Comparison of ENCODE assay signal across 13 mouse cellular contexts in genomic region chr9:98350318-98351144, GRCm38 (mm10).
DNase-seq lines count a peak whose midpoint lies in the region; ATAC-seq and TF ChIP-seq lines count a peak whose summit lies in the region.
"Had no signal": no experiment of that assay in that cellular context is flagged by ENCODE, and none has a peak within 500 bp of the region (broad histone marks: within the 10 kb centered on the region; RNA-seq: fewer than 3 reads in every experiment).

No protein-coding gene starts in this region.

- H3K9me3 ChIP-seq in kidney, embryonic 14.5 days (ENCODE audit: control insufficient read depth, low read length): 0 out of 2 replicates have a peak, but pooled peaks cover 3% of the 10 kb centered on the region
- H3K9me3 ChIP-seq in forebrain, embryonic 13.5 days (replicated peaks): no peaks in the 10 kb centered on the region
- no peaks in the 10 kb centered on the region for H3K9me3 ChIP-seq in limb, embryonic 10.5 days (replicated peaks)
- H3K9me3 ChIP-seq in midbrain, postnatal 0 days (ENCODE audit: low read length): no peaks in the 10 kb centered on the region
- H3K9me3 ChIP-seq: heart, embryonic 13.5 days; neural tube, embryonic 12.5 days had no signal

- ATAC-seq in kidney, embryonic 14.5 days (ENCODE audit: low FRiP score, low TSS enrichment): peak; percentile 43; the same call in 1 of the 2 replicates
- peak; percentile 33; the same call in 1 of the 2 replicates for ATAC-seq in forebrain, embryonic 13.5 days
- 0 out of 2 replicates have a peak, but pooled peaks have one; percentile 47 for ATAC-seq in midbrain, postnatal 0 days (ENCODE audit: low FRiP score)

- no peak for DNase-seq in kidney, postnatal 25 days
- no peak for DNase-seq in limb, embryonic 10.5 days (ENCODE audit: low spot score)
- DNase-seq in midbrain, postnatal 0 days (ENCODE audit: low spot score): no peak
- no peak for DNase-seq in adrenal gland, postnatal 14 days
- no peak for DNase-seq in lung, postnatal 14 days
- DNase-seq in layer of hippocampus, adult 2 months (ENCODE audit: low spot score in 2 of 2): no peak
- DNase-seq: cerebellum, adult 9-11 months; kidney, adult 18-20 months; thymus, postnatal 14 days had no signal

- no peak for TF ChIP-seq CTCF in midbrain, postnatal 0 days (IDR thresholded peaks at IDR 0.05)
- TF ChIP-seq CTCF in layer of hippocampus, adult 2 months (conservative IDR thresholded peaks at IDR 0.05): no peak

- H3K4me2 ChIP-seq in kidney, embryonic 14.5 days (replicated peaks; ENCODE audit: low read depth, low read length): no peak overlapping the region
- H3K4me2 ChIP-seq in forebrain, embryonic 13.5 days: no peak overlapping the region
- no peak overlapping the region for H3K4me2 ChIP-seq in midbrain, postnatal 0 days (ENCODE audit: low read depth, low read length, poor library complexity, severe bottlenecking)
- H3K4me2 ChIP-seq: heart, embryonic 13.5 days; neural tube, embryonic 12.5 days had no signal

- no peak overlapping the region for H3K9ac ChIP-seq in kidney, embryonic 14.5 days (ENCODE audit: low read depth, low read length)
- H3K9ac ChIP-seq in forebrain, embryonic 13.5 days: no peak overlapping the region; the same call in 1 of the 2 replicates
- no peak overlapping the region for H3K9ac ChIP-seq in midbrain, postnatal 0 days (replicated peaks; ENCODE audit: low read length, poor library complexity, severe bottlenecking)
- H3K9ac ChIP-seq: heart, embryonic 13.5 days; neural tube, embryonic 12.5 days had no signal

- no peaks in the 10 kb centered on the region for H3K4me1 ChIP-seq in kidney, embryonic 14.5 days (ENCODE audit: control insufficient read depth, insufficient read depth, low read length)
- peaks cover 21% of the 10 kb centered on the region for H3K4me1 ChIP-seq in forebrain, embryonic 13.5 days
- peaks cover 20% of the 10 kb centered on the region for H3K4me1 ChIP-seq in limb, embryonic 10.5 days
- peaks cover 5% of the 10 kb centered on the region; the same call in 1 of the 2 replicates for H3K4me1 ChIP-seq in midbrain, postnatal 0 days (ENCODE audit: insufficient read depth, low read length)

- no peak overlapping the region for H3K4me3 ChIP-seq in kidney, embryonic 14.5 days (ENCODE audit: low read length)
- no peak overlapping the region for H3K4me3 ChIP-seq in forebrain, embryonic 13.5 days
- no peak overlapping the region for H3K4me3 ChIP-seq in limb, embryonic 10.5 days
- no peak overlapping the region for H3K4me3 ChIP-seq in midbrain, postnatal 0 days (ENCODE audit: low read depth, low read length)
- no peak overlapping the region for H3K4me3 ChIP-seq in layer of hippocampus, adult 2 months
- H3K4me3 ChIP-seq: heart, embryonic 13.5 days; neural tube, embryonic 12.5 days had no signal

- H3K36me3 ChIP-seq in kidney, embryonic 14.5 days (ENCODE audit: control insufficient read depth, insufficient read depth, low read length): no peaks in the 10 kb centered on the region
- H3K36me3 ChIP-seq in forebrain, embryonic 13.5 days (ENCODE audit: poor library complexity, severe bottlenecking): no peaks in the 10 kb centered on the region
- H3K36me3 ChIP-seq in limb, embryonic 10.5 days: no peaks in the 10 kb centered on the region
- no peaks in the 10 kb centered on the region for H3K36me3 ChIP-seq in midbrain, postnatal 0 days (ENCODE audit: insufficient read depth, low read length)
- H3K36me3 ChIP-seq: neural tube, embryonic 12.5 days had no signal

- 26% methylated on average over 4 of the region's 4 CpGs for WGBS in kidney, embryonic 14.5 days
- WGBS in forebrain, embryonic 13.5 days: 5% methylated on average over 4 of the region's 4 CpGs
- WGBS in limb, embryonic 10.5 days: 17% methylated on average over 4 of the region's 4 CpGs
- 10% methylated on average over 4 of the region's 4 CpGs for WGBS in midbrain, postnatal 0 days

- no peak overlapping the region for H3K27ac ChIP-seq in kidney, embryonic 14.5 days (ENCODE audit: low read depth, low read length)
- H3K27ac ChIP-seq in forebrain, embryonic 13.5 days: peak overlapping the region; percentile 44; the same call in 1 of the 2 replicates
- 0 out of 2 replicates have a peak overlapping the region, but pooled peaks have one; percentile 25 for H3K27ac ChIP-seq in limb, embryonic 10.5 days
- peak overlapping the region; percentile 33; the same call in 1 of the 2 replicates for H3K27ac ChIP-seq in midbrain, postnatal 0 days (ENCODE audit: low read depth, low read length)
- H3K27ac ChIP-seq in layer of hippocampus, adult 2 months: no peak overlapping the region
- H3K27ac ChIP-seq: heart, embryonic 13.5 days; neural tube, embryonic 12.5 days had no signal

- H3K27me3 ChIP-seq in kidney, embryonic 14.5 days (ENCODE audit: control insufficient read depth, insufficient read depth, low read length): no peaks in the 10 kb centered on the region
- no peaks in the 10 kb centered on the region for H3K27me3 ChIP-seq in forebrain, embryonic 13.5 days
- no peaks in the 10 kb centered on the region for H3K27me3 ChIP-seq in limb, embryonic 10.5 days (ENCODE audit: low read depth, poor library complexity, severe bottlenecking)
- no peaks in the 10 kb centered on the region for H3K27me3 ChIP-seq in midbrain, postnatal 0 days (ENCODE audit: insufficient read depth, low read length)
- H3K27me3 ChIP-seq: heart, embryonic 13.5 days; neural tube, embryonic 12.5 days had no signal

Comparison
In these comparisons a context has a peak if more than half of its experiments do, and no peak if none do; other contexts are left out.
1. H3K27ac ChIP-seq: peak in forebrain, embryonic 13.5 days (single experiment), limb, embryonic 10.5 days (single experiment) and midbrain, postnatal 0 days (single experiment); none in kidney, embryonic 14.5 days (single experiment) and layer of hippocampus, adult 2 months (single experiment).
2. Peak in every context shown above with its lines, with median percentiles within 50 percentile points of each other: ATAC-seq.